Mouse (Mus musculus): Measurements from ENCODE around the gene Uap1l1.
"Not testable (repeated sequence)": the region's sequence is repeated elsewhere in the genome, so short reads cannot be mapped to it uniquely, and the experiment has no call there.

Gene Uap1l1

DNA sequence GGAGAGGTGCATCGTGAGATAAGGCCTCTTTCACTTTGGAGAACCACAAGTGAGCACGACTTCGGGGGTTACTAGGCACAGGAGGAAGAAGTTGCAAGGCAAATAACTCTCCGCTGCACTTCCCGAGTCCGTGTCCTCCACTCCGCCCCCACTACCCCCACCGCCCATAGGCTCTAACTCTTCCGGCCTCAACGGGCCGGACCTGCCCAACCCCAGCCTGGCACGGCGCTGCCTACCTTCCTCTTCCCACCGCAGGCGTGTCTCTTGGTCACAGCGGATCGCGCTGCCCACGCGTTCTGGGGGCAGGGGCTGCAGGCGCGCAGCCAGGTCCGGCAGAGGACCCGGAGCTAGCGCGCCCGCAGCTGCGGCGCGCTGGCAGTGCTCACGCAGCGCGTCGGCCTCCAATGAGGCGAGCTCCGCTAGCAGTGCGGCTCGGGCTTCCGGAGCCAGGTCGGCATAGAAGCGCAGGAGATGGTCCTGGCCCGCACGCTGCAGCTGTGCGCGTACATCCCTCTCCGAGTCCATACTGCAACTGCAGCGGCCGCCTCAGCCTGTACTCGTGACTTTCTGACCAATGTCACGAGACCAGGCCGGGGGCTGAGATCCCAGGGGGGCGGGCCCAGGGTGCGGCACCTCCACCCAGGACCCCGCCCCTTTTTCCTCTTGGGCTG is at the start of gene Uap1l1:
TSS of gene Uap1l1 (minus strand) at position 592 of the 671 bp plus-strand sequence.
- no peak for DNase-seq (ENCODE audit: low read depth, low spot score)

DNA sequence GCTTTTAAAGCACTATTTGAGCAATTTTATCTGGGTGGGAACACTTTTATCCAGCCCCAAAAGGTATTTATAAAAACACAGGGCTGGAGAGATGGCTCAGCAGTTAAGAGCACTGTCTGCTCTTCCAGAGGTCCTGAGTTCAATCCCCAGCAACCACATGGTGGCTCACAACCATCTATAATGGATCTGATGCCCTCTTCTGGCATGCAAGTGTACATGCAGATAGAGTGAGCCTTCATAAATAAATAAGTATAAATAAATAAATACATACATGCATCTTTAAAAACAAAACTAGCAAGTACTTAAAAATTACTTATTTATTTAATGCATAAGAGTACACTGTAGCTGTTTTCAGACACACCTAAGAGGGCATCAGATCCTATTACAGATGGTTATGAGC is 48.0 kb upstream of the Uap1l1 start:
- not testable (repeated sequence) for DNase-seq (ENCODE audit: low read depth, low spot score)

DNA sequence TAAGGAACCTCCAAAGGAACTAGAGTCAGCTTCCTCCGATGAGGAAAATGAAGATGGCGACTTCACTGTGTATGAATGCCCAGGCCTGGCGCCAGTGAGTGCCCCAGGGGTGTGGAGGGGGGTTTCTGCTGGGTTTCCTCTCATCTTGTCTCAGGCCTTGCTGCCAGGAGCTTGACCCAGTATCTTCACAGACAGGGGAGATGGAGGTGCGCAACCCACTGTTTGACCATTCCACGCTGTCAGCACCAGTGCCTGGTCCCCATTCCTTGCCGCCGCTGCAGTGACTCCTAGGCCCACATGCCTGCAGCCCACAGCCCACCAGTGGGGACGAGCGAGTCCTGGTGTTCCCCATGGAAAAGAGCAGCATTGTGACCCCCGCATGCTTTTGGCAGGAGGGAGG is 43.4 kb upstream of the Uap1l1 start:
- DNase-seq (ENCODE audit: low read depth, low spot score): no peak

DNA sequence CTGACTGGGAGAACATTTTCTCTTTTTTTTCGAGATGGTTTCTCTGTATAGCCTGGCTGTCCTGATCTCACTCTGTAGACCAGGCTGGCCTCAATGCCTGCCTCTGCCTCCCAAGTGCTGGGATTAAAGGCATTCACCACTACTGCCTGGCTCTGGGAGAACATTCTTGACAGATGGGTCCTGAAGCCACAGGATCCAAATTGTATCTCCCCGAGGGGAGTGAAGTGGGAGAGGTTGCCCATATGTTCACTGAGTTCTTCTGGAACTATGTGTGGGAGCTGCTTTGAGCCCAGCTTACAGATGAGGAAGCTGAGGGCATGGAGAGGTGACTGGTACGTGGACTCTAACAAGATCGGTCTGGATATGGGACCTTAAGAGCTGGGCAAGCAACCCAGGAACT is 38.5 kb upstream of the Uap1l1 start:
- no peak for DNase-seq (ENCODE audit: low read depth, low spot score)

DNA sequence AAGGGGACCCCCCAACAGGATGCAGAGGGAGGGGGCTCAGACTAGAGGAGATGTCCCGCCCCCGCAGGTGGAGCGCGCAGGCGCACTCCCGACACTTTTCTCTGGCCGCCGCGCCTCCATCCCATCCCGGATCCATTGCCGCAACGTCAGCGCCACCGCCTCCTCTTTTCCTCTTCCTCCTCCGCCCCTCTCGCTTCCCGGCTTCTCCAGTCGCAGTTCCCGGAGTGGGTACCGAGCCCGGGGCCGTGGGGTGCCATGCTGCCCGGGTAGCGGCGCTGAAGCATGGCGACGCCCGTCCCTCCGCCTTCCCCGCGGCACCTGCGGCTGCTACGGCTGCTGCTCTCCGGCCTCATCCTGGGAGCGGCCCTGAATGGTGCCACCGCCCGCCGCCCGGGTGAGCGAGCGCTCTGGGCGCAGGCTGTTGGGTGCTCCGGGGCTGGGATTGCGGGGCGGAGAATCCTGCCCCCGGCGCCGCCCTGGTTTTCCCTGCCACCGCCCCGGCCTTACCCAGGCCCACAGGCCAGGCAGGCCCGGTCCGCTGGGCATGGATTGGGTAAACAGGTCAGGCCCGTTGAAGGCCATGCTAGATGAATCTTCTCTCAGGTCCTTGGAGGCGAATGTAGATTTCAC is 37.6 kb upstream of the Uap1l1 start:
- DNase-seq (ENCODE audit: low read depth, low spot score): peak; percentile 79

DNA sequence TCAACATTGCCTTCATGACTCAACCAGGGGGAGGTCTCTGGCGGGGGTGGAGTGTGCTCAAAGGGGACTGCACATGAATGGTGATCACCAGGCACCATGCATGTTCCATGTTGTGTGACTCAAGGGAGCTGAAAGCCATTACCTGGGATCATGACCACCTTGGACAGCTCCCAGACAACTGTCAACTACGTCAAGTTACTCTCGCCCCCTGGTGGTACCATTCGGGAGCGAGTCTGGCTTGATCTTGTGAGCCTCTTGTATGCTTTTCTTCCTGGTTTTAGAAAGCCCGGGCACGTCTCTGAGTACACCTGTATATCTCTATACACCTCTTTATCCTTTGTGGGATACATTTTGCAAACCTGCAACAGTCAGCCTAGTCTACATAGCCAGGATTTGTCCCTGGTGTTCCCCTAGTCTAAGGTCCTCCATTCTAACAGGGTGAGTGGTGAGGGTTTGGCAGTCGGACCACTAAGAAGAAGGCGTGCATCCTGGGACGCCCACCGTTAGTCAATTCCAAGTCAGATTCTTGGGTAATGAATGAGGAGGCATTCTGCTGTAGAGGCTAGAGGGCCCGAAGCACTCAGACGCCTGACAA is 37.0 kb upstream of the Uap1l1 start:
- no peak for DNase-seq (ENCODE audit: low read depth, low spot score)

DNA sequence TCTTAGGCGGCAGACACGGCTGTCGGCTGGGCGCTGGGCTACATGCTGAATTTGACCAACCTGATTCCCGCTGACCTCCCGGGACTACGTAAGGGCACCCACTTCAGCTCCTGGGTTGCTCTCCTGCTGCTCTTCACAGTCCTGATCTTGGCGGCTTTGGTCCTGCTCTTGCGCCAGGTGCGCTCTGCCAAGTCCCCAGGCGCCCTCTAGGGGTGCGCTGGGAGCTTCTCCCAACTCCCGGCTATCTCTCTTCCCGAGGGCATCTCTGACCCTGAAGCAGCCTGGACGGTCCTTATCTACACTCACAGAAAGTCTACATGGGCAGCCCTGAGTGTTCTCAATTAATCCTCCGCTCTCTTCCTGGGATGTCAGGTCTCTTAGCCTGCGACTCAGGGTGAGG is 35.3 kb upstream of the Uap1l1 start:
- DNase-seq (ENCODE audit: low read depth, low spot score): no peak

DNA sequence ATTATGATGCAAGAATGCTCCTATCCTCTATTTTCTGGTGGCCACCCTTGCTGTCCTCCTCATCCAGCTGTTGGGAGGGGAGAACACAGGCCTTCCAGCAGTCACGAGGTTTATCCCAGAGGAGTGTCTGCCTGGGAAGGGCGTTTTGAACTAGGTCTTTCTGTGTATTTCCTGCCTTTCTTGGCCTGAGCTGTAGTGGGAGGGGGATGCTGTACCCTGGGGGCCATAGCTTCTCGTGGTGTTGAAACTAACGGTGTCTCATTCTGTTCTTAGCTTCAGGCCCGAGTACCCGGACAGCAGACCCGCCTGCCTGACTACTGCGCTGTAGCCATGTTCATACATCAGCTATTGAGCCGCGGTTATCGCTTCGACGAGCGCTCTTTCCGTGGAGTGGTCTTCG is 34.8 kb upstream of the Uap1l1 start:
- DNase-seq (ENCODE audit: low read depth, low spot score): no peak

DNA sequence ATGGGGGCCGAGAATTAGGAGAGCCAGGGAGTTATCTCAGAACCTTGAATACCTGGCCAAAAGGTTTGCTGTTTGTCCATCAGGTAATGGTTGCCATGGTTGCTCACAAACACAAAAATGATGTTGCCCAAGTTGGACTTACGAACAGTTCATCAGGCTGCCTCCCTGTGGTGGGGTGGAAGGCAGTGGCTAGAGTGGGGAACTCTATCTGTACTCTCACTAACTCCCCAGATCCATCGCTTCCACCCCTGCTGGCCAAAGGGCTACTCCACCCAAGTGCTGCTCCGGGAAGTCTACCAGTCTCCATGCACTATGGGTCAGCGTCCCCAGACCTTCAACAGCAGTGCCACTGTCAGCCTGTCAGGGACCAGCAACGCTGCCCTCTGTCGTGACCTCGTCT is 33.6 kb upstream of the Uap1l1 start, which contains the start of gene Npdc1:
TSS of gene Npdc1 (plus strand) at position 301 of the 400 bp plus-strand sequence.
- DNase-seq (ENCODE audit: low read depth, low spot score): no peak

DNA sequence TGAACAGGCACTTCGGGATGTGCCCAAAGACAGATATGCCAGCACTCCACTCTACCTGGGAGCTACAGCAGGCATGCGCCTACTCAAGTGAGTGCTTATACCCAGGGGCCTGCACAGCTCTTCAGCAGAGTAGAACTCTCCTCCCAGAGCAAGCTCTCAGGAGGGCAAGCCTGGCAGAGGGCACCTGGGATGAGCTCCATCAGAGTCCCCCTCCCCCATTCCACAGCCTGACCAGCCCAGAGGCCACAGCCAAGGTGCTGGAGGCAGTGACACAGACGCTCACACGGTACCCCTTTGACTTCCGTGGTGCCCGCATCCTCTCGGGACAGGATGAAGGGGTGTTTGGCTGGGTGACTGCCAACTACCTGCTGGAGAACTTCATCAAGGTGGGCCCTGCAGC is 32.6 kb upstream of the Uap1l1 start:
- no peak for DNase-seq (ENCODE audit: low read depth, low spot score)

DNA sequence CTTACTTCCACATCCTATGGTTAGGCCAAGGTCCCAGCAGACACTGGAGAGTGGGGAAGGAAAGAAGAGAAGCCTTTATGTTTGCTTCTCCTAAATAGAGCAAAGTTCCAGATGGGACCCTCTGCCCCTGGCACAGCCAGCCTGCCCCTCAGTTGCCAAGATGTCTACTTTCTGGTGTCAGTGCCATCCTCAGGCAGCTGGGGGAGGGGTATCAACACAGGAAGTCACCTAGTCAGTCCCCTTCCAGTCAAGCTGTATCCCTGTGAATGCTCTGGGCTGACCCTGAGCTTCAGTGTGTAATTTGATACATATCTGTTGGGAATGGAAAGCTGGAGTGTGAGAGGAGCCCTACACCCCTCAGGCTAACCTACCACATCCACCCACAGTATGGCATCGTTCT is 31.5 kb upstream of the Uap1l1 start:
- no peak for DNase-seq (ENCODE audit: low read depth, low spot score)

DNA sequence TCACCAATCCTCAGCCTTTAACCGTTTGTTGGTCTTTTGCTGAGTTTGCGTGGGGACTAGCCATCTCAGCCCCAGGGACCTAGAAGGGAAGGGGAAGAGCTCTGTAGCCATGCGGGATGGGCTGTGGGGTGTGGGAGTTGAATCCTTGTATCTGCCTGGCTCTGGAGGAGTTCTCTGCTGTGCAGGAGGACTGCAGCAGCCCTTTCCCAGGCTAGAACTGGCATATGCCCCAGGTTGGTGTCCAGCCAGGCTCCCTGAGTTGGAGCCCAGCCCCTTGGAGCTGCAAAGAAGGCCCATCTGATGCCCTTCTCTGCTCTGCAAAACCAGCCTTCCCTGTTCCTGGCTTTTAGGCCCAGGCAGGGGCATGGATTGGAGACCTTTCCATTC is 31.1 kb upstream of the Uap1l1 start:
- DNase-seq (ENCODE audit: low read depth, low spot score): no peak

DNA sequence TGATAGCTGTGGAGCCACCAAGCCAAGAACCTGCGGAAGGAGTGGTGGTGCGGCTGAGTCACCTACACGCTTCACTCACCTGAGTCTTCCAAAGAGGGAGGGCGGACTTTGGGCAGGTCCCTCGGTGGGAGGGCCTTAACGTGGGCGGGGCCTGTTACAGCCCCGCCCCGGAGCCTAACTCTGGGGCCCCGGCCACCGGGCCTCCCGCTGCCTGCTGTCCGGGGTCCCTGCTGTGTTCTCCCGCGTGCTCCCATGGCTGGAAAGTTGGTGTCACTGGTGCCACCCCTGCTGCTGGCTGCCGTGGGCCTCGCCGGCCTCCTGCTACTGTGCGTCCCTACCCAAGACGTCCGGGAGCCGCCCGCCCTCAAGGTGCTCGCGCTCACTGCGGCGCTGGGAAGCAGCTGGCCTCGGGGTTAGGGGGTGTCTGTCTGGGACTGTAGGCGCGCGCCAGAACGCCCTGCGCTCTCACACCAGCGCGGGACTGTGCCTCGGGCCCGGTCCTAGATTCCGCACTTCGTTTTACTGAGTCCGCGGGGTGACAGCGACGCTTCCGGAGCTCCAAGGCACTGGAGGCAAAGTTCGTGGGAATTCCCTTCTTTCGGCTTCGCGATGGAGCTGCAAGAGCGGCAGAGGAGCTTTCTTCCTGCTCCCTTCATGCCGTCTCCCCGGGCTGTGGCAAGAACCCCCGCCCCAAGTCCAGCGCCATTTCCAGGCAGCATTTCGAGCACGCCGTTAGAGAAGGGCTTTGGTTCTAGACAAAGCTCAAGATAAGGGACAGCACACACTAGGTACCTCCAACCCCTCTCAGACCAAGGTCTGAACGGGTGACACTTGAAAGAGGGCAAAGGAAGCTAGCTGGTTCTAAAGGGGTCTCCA is 30.5 kb upstream of the Uap1l1 start, which contains the start of gene Entpd2:
TSS of gene Entpd2 (plus strand) at position 154 of the 876 bp plus-strand sequence.
- no peak for DNase-seq (ENCODE audit: low read depth, low spot score)

DNA sequence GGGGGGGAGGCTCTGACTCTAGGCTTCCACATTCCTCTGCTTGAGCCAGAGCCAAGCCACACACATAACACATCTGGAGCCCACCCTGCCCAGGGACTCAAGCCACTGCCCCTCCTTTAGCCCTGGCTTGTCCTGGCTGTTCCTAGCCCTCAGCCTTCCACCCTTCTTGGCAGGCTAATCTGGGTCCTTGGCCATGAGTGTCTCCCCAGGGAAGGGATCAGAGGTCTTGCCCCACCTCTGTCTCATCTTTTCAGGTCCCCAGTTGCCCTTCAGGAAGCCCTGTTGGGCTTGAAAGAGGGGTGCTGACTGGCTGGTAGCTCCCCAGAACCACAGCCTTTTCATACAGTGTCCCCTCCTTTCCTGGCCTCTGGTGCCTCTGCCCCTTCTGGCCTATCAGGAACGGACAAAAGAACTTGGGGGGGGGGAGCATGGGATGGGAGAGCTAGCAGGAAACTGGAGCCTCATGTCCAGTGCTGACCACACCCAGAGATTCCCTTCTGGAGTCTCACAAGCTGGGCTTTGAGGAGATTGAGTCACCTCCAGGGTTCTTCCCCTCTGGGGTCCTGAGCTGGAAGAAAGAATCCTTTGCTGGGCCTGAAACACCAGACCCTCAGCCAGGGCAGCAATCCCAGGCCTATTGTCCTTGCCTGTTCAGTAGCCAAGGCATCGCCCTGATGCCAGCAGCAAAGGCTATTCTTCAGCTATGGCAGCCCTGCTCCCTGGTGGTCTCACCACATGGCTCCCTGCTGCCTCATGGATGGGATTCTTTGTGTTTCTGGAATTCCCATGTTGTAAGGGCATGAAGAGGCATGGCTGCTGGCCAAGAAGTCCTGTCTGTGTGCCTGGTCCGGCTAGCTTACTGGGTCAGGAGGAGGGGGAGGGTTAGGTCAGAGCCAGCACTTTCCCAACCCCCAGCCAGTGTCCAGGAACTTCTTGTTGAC is 29.1 kb upstream of the Uap1l1 start:
- peak; percentile 51 for DNase-seq (ENCODE audit: low read depth, low spot score)

DNA sequence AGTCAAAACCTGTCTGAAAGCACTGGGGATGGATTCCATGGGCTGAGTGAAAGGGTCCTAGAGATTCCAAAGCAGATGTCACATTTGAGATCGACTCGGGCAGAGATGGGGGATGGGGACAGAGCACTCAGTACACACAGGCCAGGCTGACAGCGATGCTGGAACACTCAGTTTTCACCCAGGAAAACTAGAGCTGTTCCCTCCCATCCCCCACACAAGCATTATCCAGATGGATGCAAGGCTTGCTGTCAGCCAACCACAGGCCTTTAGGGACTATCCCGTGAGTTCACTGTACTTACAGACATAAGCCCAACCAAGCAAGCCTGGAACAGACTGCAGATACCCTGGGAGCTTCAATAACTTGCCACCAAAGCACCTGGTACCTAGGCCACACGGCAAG is 25.8 kb upstream of the Uap1l1 start:
- no peak for DNase-seq (ENCODE audit: low read depth, low spot score)

DNA sequence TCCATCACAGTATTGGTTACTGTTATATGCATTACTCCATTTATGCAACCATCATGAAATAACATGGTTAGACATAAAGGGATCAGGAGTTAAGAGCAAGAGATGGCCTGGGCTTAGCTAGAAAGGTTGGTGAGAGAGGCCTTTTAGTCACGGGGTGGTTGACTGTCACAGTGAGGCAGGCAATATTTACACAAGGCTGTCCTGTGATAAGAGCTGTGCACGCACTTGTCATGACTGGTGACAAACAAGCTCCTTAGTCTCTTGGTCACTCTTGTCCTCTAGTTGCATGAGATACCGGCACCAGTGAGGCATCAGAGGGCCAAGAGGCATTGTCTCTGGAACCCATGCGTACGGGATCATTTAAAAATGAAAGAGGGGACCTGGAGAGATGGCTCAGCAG is 19.0 kb upstream of the Uap1l1 start:
- DNase-seq (ENCODE audit: low read depth, low spot score): no peak

DNA sequence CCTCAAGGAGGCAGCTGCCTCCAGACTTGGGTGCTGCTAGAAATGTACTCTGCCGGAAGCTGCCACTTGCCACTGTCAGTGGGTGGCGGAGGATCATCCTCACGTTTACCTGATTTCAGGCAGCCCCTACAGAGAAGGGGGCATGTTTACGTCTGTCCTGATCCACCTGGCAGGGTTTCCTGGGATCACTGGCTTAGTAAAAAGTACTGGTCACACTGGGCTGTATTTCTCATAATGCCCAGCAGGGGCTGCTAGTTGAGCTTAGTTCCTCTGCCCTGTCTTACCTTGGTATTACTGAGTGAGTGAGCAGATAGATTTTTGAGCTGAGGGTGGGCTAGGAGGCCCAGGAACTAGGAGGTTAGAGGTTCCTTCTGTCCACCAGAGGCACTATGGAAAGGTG is 11.1 kb upstream of the Uap1l1 start:
- no peak for DNase-seq (ENCODE audit: low read depth, low spot score)

DNA sequence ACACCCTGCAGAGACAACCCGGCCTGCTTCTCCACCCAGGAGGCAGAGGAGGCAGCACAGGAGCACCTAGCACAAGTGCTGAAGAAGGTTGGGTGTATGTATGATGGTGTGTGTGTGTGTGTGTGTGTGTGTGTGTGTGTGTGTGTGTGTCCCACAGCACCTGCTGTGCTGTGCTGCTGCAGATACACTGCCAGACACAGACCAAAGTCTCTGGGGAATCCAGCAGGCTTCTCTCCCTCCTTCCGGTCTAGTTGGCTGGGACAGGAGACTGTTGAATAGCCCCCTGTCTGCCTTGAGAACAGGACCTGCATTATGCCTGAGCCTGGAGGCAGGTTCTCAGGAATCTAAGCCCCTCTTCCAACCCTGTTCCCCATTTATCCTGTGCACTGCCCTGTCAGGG is 7.9 kb upstream of the Uap1l1 start:
- no peak for DNase-seq (ENCODE audit: low read depth, low spot score)

DNA sequence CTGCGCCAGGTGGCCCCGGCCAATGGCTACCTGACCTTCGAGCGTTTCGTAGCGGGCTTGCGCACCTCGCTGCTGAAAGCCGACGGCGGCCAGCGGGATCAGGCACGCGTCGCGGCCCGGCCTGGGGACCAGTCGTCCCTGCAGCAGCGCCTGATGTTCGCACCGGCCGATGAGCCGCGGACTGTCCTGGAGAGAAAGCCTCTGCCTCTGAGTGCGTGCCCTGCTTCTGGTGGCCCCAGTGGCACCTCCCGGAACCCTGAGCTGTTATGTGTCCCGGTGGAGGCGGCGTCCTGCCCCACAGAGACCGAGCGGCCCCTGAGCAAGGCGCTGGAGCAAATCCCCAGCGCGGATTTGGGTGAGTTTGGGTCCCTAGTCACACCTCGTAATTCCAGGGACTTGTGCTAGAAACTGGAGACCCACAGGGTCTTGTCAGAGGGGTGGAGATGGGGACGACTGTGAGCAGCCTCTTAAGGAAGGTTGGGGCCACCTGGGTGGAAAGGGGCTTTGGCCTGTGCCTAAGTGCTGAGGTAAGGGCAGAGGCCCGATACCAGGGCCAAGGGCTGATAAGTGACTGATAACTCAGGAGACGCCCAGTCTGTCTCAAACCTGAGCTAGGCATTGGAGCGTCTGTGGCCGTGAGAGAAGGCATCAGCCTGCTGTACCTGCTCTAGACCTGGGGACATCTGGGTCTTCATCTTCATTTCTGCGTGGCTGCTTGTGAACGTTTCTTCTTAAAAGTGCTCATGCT is 7.3 kb upstream of the Uap1l1 start:
- DNase-seq (ENCODE audit: low read depth, low spot score): no peak

Measured in brain, embryonic 18.5 days (tissue).